Mouse (Mus musculus): ENCODE results near the gene Tfpi2. TPM values are rescaled to one million over a fixed set of nuclear protein-coding genes. Genes with fewer than 3 reads are reported as not detected.
A peak's percentile ranks its signal among the peaks of the same experiment; 100 is the strongest.

Gene Tfpi2
- total RNA-seq, 2 experiments from 2014 or later, result 1.4 to 2.7 TPM

DNA sequence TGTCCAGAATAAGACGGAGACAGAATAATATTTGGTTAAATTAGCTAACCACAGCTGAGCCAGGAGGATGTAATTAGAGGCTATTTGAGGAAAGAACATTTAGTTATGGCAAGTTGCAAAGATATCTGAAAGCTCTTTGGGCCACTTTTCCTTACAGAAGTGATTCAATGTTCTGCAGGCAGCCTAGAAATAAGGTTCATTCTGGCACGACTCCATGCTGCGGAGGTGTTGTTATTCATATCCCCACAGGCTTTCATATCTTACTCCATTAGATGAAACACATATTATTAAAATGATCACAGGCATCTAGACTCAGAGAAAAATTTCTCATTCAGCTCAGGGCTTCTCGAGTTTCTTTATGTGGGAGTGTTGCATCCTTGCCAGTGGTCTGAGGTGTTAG is 65.8 kb downstream of the Tfpi2 start:
- no peak for ATAC-seq (replicated peaks; ENCODE audit: poor library complexity)

DNA sequence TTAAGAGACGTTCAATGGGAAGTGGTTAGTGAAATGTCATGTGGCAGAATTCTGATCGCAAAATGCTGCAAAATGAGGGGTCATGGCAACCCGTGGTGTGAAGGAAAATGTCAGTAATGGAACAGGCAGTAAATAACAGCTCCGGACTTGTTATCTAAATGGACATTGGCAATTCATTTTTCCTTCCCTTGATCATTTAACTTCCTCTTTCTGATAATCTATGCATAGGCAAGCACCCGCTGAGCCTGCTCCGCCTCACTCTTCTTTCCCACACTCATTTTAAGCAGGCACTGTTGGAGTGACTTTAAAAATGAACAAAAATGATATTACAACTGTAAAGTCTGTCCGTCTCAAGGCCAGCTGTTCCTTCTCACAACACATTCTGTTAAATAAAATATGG is 72.7 kb downstream of the Tfpi2 start:
- ATAC-seq (replicated peaks; ENCODE audit: poor library complexity), result peak; percentile 76

Other genes with a start within 250 kb of the Tfpi2 start
- not detected in 2 replicates for gene Calcr, start 224.2 kb downstream of the Tfpi2 start, total RNA-seq (2015)
- gene Calcr, start 224.2 kb downstream of the Tfpi2 start, total RNA-seq (2017), result not detected in 2 replicates
- gene Gngt1, start 4.9 kb upstream of the Tfpi2 start, total RNA-seq (2015), result not detected in 2 replicates
- not detected in 2 replicates for gene Gngt1, start 4.9 kb upstream of the Tfpi2 start, total RNA-seq (2017)
- 11.2 and 12.3 TPM in 2 replicates for gene Gng11, start 15.0 kb upstream of the Tfpi2 start, total RNA-seq (2015)
- 6.0 and 6.7 TPM in 2 replicates for gene Gng11, start 15.0 kb upstream of the Tfpi2 start, total RNA-seq (2017)
- 70.5 and 79.3 TPM in 2 replicates for gene Bet1, start 98.1 kb upstream of the Tfpi2 start, total RNA-seq (2015)
- gene Bet1, start 98.1 kb upstream of the Tfpi2 start, total RNA-seq (2017), result 79.1 and 81.2 TPM in 2 replicates

Measured in megakaryocyte progenitor cell, adult 5-6 weeks (primary cell).